Mouse (Mus musculus): Measurements from ENCODE around the gene Alox5. TPM values are rescaled to one million over a fixed set of nuclear protein-coding genes. Genes with fewer than 3 reads are reported as not detected.
"Not testable (repeated sequence)": the region's sequence is repeated elsewhere in the genome, so short reads cannot be mapped to it uniquely, and the experiment has no call there.

Gene Alox5
- 1 to 10 TPM; 3.6 to 4.1 TPM for total RNA-seq (2021)
- long read RNA-seq, experiment 1, partial matches to known transcripts = 0 of 2 reads
- long read RNA-seq, experiment 1, other reads (novel, unspliced or antisense) = 0 of 2 reads
- long read RNA-seq, experiment 2, transcript Alox5-201 (14 exons, 2,821 nt) = major isoform, 7 of 11 reads
- long read RNA-seq, experiment 2, partial matches to known transcripts = 2 of 11 reads
- long read RNA-seq, experiment 2, other reads (novel, unspliced or antisense) = 2 of 11 reads

DNA sequence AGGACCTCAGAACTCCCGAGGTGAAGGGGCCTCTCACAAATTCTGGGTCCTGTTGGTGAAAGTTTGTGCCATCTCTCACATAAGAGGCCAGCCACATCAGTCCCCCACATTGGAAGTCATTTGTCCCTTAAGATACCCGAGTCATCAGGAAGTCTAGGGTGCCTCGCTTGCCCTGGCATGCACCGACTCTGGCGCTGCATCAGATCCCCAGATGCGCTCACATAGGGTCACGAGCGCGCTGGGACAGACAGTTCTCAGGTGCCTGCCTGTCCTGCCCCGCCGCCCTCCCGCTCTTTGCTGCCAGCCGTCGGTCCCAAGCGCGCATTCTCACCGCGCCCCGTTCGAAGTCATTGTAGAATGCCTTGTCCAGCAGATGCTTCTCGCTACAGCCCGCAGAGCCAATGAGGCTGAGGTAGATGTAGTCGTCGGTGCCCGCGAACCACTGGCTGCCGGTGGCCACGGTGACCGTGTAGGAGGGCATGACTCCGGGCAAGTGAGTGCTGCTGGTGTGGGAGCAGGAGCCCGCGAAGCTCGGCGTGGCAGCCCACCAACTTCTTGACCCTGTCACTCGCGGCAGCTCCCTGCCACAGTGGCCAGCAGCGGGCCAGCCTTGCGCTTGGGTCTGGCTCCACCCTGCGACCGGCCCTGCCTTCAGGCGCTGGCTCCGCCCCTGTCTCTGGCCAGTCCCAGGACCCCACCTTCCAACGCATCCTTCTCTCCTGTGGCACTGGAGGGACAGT, at the start of gene Alox5:
Alox5 (minus strand) TSS at position 635 of the 740 bp plus-strand sequence.
- peak in 1 of 2 experiments; percentile 35 for DNase-seq (ENCODE audit: low spot score in 2 of 2)

DNA sequence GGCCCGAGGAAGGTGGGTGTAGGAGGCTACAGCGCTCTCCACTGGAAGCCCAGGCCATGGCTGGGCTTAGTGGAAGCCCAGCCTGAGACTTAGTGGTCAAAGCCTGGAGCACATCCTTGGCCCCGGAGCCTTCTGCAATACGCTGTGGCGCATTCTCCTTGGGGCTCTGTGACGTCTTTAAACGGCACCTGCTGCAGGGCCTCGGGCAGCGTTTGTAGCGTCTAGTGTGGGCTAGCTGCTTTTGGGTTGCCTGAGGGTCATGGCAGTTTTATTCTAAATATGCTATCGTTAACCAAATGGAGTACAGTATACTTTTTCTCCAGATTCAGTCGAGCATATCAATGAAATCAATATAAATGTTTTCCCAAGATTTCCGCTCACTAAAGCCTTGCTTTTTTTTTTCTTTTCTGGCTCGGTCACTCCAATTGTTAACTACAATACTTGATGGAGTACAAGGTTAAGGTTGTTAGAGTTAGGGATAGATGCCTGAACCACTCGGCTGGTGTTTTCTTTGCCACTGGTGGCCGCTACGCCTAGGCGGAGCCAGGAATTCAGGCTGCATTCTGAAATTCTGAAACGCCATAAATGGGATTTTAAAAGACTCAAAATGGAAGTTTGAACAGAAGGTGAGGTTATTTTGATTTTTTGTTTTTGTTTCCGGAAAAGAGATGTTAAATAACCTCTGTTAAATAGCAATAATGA, 45.5 kb upstream of the Alox5 start, which contains the start of gene Olfr212:
Olfr212 (plus strand) TSS at position 215 of the 702 bp plus-strand sequence.
- not testable (repeated sequence) for DNase-seq (ENCODE audit: low spot score in 2 of 2)

DNA sequence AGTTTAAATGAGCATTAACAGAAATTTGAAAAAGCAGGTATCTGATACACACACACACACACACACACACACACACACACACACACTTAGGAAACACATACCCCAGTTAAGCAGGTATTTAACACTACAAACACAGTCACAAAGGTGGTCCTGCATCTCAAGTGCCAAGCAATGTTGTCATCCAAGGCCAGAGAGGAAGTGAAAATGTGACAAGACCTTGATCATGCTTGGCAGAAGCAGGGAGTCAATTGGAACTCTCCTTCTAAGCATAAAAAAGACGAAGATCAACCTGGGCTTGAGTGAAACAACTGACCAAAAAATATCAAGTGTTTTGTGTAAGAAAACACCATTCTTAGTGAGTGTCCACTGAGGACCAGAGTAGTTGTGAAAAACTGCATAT, 35.0 kb upstream of the Alox5 start:
- DNase-seq (ENCODE audit: low spot score in 2 of 2) = no peak

DNA sequence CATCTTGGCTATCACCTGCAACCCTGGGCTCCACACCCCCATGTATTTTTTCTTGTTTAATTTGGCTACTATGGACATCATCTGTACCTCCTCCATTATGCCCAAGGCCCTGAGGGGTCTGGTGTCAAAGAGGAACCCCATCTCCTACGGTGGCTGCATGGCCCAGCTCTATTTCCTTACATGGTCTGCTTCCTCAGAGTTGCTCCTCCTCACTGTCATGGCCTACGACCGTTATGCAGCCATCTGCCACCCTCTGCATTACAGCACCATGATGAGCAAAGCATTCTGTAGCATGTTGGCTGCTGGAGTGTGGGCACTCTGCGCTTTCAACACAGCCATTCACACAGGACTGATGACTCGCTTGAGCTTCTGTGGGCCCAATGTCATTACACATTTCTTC, 32.8 kb upstream of the Alox5 start:
- no peak for DNase-seq (ENCODE audit: low spot score in 2 of 2)

DNA sequence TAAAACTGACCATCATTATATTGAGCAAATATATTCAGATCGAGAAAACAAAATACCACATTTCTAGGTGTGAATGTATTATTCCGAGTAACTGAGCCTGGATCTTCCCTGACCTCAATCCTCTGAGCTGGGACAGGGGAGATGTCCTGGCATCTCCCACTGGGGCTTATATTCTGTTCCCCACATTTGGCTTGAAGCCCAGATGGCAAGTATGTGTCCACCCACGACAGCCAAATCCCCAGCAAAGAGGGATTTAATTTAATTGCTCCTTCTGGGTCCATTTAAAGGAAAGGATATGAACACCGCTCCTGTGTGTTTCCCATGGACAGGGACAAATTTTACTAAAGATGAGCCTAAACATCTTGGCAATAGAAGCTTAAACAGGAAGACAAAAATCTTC, 27.8 kb upstream of the Alox5 start, which contains the start of gene Olfr211:
Olfr211 (plus strand) TSS at position 301 of the 400 bp plus-strand sequence.
- DNase-seq (ENCODE audit: low spot score in 2 of 2) = no peak

DNA sequence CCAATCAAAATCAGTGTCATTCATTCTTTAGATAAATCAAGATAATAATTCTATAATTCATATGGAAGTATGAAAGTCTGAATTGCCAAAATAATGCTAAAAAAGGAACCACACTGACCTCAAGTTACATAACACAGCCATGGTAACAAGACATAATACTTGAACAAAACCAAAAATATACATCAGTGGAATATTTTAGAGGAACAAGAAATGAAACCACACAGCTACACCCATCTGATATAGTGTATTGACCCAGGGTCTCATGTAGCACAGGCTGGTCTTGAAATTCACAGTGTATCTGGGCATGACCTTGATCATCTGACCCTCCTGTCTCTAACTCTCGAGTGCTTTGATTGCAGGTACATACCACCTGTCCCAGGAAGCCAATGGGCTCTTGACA, 25.9 kb upstream of the Alox5 start:
- no peak for DNase-seq (ENCODE audit: low spot score in 2 of 2)

DNA sequence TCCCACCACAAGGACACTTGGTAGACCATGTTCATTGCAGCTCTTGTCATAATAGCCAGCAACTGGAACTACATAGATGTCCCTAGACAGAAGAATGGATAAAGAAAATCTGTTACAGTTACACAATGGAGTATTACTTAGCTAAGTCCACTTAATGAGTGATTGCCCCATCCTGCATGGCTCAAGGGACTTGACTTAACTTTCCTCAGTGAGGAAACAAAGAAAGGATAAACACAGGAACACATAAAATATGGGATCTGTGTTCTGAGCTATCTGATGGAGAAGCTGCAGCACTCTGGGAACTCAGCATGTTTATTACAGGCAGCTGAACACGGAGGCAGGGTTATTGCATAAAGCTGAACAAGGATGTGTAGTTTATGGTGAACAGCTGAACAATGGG, 24.1 kb upstream of the Alox5 start:
- DNase-seq (ENCODE audit: low spot score in 2 of 2) = no peak

DNA sequence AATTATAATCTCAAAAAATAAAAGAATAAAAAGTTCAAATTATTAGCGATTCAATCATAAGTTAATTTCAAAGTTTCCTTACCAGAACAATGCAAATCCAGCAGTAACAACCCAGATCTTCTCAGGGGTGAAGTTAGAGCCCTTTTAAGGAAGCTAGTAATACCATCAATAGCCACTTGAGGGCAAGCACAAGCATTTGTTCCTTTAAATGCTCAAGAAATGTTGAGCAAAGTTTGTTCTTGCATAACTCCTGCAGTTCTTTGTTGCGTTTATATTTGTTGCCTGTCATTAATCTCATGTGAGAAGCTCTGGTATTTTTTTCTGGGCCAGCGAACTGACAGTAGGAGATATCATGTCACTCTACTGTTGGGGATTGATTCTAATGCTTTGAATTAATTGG, 7.1 kb upstream of the Alox5 start:
- DNase-seq (ENCODE audit: low spot score in 2 of 2) = no peak

DNA sequence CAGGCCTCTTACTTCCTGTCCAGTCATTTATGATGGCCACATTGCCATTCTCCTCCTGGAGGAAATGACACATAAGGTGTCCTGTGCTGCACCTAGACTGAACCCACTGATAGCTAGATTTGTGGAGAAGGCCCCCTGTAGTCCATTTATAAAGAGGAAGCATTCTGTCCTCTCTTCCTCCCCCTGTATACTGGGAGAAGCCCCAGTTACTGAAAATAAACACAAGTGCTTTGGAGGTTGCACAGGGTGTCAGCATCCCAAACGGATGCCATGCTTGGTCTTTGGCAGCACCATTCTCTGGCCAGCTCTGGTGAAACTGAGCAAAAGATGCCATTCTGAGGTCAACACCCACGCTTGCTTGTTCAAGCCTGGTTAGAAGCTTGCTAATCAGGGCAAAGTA, 1.7 kb downstream of the Alox5 start:
- DNase-seq (ENCODE audit: low spot score in 2 of 2) = no peak

DNA sequence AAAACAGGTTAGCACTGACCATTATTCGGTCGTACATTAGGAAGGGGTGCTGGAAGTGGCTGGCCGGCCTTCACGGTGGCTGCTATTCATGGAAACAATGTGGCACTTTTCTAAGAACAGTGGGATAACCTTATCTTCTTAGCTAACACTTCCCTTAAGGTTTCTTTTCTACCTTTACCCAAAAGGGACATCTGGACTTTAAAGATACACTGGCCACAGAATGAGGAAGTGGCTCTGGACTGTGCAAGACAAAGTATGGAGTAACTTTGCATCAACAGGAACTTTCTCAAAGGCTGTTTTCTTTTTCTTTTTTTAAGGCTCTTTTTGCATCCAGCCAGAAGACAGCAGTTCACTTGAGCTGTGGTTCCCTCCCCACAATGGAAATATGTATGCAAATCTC, 2.2 kb downstream of the Alox5 start:
- DNase-seq (ENCODE audit: low spot score in 2 of 2) = no peak

DNA sequence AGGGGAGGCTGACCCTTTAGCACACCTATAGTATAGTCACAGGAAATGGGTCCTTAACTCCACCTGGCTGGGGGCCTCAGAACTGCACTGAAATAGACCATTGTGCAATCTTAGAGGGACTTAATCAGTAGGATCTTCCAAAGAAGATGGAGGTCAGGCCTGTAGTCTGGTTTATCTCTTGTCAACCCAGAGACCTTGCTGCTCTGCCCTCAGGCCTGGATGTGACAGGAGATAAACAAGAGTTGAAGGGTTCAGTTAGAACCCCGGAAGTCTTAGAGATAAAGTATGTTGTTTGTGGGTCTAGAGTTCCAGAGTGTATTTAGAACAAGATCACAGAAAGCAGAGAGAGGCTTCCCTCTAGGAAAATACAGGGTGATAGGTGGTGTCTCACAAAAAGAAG, 4.5 kb downstream of the Alox5 start:
- no peak for DNase-seq (ENCODE audit: low spot score in 2 of 2)

DNA sequence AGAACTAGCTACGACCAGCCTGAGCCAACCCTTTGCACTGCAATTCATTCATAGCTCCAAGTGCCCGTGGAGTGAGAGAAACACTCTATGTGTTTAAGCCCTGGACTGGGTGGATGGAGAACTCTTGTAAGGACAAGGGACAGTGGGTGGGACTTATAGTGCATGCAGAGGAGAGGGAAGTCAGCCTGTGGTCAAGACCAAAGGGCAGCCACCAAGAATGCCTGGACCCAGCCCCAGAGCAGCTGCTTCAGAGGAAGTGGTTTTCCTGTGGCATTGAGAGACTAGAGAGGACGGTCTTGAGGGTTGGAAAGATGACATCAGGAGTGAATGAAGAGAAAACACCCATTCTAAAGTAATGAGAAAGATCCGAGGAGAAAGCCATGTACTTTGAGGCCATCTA, 5.2 kb downstream of the Alox5 start:
- DNase-seq (ENCODE audit: low spot score in 2 of 2) = no peak

DNA sequence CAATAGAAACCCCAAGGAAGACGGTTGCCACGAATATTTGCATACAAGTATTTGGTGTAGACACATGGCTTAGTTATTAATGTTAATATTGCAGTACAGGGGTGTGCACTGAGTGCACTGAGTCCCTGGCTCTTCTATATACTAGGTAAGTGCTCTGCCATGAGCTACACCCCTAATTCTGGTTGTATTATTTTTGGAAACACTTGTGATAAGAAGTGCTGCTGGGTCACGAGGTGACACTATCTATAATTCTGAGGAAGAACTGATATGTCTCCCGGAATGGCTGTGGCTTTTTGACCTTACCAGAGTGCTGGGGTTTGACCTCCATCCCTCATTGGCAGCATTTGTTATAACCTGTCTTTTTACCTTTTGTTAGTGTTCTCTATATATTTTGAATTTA, 20.1 kb downstream of the Alox5 start:
- DNase-seq (ENCODE audit: low spot score in 2 of 2) = no peak

DNA sequence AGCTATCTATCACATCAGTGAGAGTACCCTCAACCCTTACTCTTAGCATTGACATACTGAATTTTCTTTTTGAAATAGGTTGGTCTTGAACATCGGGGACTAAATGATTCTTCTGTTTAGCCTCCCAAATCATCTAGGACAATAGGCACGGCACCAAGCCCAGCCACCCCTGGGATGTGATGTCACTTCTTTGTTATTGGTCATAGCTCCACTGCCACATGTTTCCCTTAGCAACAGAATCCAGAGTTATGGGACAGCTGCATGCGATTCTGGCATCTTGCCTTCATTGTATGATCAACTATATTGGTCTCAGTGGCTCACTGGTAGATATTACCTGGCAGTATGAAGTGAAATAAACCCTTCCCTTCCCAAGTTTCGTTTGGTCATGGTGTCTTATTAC, 20.5 kb downstream of the Alox5 start:
- no peak for DNase-seq (ENCODE audit: low spot score in 2 of 2)

DNA sequence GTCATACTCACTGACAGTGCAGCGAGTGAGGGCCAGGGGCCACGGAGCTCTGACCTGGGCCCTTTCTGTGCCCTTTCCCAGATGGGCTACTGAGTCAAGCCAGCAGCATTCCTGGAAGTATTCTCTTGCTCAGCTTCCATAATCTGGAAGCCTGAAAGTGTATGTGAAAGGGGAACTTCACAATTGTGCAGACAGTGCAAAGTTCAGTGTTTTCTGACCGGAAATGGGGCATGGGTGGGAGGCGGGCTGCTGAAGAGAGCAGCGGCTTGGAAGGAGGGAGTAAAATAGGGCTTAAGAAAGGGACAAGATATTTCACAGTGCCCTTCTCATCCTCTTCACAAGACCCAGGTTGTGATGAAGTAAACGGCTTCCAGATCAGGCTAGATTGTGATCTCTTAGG, 21.4 kb downstream of the Alox5 start:
- no peak for DNase-seq (ENCODE audit: low spot score in 2 of 2)

DNA sequence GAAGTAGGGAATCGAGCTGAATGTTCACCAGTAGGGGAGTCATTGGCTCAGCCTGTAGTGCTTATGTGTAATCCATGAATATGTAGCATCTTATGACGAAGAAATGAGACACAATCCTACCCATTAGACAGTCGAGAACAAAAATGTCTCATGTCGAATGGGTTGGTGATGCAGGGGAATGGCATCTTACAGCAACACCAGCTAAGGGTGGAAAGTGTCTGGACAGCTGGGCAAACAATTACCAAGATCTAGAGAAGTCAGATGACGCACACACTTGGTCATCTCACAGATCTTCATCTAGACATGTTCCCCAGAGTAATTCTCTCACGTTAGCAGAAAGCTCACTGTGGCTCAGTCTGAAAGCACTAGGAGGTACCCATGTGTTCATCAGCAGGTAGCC, 22.1 kb downstream of the Alox5 start:
- DNase-seq (ENCODE audit: low spot score in 2 of 2) = no peak

DNA sequence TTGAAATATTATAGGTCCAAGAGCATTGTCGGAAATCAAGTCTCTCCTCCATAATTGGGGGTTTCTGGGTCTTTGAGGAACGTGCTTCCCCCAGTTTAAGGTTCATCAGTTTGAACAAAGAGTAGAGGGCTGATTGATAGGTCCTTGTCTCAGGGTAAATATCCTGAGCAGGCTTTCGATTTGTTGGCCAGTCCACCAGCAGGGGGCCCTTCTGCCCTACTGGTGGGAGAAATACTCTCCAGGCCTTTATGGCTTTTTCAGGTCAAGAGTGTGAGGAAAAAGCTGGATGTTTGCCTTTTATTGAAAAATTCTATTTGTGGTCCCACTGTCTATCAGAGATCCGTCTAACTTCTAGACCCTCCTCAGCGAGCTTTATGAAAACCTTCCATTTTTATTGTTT, 32.7 kb downstream of the Alox5 start:
- DNase-seq (ENCODE audit: low spot score in 2 of 2) = no peak

DNA sequence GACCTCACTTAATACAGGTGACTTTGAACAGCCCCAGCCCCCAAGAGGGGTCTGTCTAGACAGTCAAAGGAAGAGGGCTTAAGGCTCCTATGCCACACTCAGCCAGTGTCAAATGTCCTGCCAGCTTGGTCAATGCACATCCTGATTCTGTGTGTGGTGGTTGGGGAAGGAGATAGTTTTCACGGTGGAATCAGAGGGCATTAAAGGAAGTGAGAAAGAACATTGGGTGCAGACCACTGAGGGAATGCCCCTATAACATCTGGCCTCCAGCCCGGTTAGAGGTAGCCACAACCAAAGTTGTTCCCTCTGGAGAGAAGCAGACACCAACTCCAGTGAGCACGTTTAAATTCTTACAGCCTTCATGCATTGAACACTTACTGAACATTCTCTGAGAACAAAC, 33.4 kb downstream of the Alox5 start:
- no peak for DNase-seq (ENCODE audit: low spot score in 2 of 2)

DNA sequence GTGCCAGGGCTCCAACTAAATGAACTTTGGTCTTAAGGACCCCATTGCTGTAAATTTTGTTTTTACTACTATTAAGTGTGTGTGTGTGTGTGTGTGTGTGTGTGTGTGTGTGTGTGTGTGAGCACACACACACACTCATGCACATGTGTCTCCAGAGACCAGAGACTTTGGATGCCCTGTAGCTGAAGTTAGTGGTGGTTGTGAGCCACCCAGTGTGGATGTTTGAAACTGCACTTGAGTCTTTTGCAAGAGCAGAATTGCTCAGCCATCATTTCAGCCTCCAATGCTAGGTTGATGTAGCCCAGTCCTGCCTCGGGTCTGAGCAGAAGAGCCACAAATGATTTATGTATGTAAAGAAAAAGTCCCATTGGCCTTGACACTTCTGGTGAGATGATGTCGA, 37.3 kb downstream of the Alox5 start:
- no peak for DNase-seq (ENCODE audit: low spot score in 2 of 2)

DNA sequence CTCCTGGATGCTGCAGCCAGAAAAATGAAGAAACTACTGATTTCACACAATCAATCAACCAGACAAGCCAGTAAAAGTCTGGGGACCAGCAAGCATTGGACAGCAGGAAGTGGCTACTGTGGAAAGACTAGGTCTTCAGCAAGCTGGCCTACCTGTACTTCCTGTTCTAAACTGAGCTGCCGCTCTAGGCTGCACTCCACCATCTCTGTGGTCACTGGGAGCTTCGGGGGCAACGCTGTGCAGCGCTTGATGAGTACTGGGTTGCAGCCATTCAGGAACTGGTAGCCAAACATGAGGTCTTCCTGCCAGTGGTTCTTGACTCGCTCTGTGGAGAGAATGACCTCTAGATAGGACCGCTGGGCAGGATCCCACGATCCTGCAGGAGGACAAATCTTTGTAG, 38.0 kb downstream of the Alox5 start:
- DNase-seq (ENCODE audit: low spot score in 2 of 2) = no peak

DNA sequence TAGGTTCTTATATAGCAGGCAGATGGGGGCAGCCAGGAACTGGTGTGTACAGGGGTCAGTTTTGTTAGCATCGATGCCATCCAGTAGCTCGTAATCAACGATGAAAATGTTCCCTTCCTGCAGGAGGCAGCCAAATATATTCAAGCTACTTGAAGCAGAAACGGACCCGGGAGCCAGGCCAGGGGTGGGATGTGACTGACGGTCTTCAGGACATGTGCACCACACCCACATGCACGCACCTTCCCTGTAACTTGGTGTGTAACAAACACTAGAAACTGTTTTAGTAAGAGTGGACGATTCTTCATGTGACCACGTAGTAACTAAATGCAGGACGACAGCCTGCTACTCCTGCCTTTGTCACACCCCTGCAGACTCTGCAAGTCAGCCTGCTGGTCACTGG, 40.7 kb downstream of the Alox5 start:
- DNase-seq (ENCODE audit: low spot score in 2 of 2) = no peak

DNA sequence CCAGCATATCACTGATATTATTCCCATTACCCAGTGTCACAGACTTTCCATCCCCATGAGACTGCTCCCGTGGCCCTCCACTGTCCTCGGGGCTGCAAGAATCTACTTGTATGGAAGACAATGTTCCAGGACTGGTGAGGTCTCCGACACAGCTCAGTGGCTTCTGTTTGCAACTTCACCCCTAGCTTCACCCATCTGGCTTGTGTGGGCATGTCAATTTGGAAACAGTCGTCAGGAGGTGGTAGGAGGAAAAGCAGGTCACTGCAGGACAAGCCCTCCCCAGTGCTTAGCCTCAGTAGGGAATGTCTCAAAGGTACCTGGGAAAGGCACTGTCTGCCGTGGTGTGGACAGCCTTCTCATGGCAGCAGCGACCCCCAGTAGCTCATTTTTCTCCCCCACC, 41.3 kb downstream of the Alox5 start:
- DNase-seq (ENCODE audit: low spot score in 2 of 2) = no peak
